Mouse (Mus musculus) leukemia stem cell, adult 10-12 weeks (primary cell): ENCODE results near the gene Hlf. TPM values are rescaled to one million over a fixed set of nuclear protein-coding genes. Genes with fewer than 3 reads are reported as not detected.

Experiments used
- polyA plus RNA-seq: library from polyadenylated mRNA; stranded (reverse); fragments of >175 nt; gene quantifications from 2 replicates; pipeline ENCODE4 v1.2.3, GENCODE M21; 2012; ENCODE audit warnings: low replicate concordance

Hlf gene
- 0.32 and 1.7 TPM in 2 replicates for polyA plus RNA-seq

DNA sequence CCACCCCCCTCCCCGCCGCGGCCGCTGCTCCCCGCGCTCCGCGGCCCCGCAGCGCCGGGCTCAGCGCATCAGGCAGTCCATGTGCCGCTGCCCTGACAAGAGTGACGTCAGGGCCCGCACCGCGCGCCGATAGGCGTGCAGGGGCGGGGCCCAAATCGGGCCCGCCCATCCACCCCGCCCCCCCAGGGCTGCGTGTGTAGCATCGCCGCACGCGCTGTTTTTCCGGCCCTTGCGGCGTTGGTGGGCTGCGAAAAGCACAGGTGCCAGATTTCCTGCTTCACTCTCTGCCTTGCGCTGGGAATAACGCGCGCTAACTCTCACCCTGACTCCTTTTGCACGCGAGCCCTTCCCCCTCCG is at the start of gene Hlf:
Hlf (minus strand) TSS at position 79 of the 357 bp plus-strand sequence.

Other genes with a start within 250 kb of the Hlf start
- 0.50 and 1.2 TPM in 2 replicates for gene Gm45716, start 203.2 kb downstream of the Hlf start, polyA plus RNA-seq
- gene Mmd, start 141.4 kb downstream of the Hlf start, polyA plus RNA-seq = 4.4 and 7.1 TPM in 2 replicates
- 0.14 and 0.68 TPM in 2 replicates for gene Stxbp4, start 247.2 kb upstream of the Hlf start, polyA plus RNA-seq
- 23.6 and 39.3 TPM in 2 replicates for gene Cox11, start 247.3 kb upstream of the Hlf start, polyA plus RNA-seq